Mouse (Mus musculus) 3134 (cell line): ENCODE results near the gene Glo1.

Experiments used
- DNase-seq: peaks from one replicate; pipeline ENCODE4 v3.0.0-alpha.2; 2011; ENCODE audit warnings: low spot score; ENCODE audit not compliant: insufficient read length; ENCODE audit errors: extremely low read depth

The Glo1 gene

DNA sequence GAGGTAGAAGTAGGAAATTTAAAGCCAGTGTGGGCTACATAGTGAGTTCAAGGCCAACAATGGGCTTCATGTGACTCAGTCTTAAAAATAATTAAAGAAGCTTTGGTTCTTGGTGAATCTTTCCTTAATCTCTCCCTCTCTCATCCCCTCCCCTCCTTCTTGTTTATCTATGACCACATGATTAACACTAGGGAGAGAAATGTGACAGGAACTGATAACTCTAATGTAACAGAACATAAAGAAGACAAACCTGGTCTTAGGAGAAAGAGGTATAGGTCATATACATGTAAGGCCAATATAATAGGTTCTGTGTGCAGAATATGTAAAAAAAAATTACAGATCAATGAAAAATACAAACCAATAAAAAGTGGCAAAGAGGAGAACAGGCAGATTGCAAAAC, 13.3 kb downstream of the Glo1 start:
- no peak for DNase-seq

DNA sequence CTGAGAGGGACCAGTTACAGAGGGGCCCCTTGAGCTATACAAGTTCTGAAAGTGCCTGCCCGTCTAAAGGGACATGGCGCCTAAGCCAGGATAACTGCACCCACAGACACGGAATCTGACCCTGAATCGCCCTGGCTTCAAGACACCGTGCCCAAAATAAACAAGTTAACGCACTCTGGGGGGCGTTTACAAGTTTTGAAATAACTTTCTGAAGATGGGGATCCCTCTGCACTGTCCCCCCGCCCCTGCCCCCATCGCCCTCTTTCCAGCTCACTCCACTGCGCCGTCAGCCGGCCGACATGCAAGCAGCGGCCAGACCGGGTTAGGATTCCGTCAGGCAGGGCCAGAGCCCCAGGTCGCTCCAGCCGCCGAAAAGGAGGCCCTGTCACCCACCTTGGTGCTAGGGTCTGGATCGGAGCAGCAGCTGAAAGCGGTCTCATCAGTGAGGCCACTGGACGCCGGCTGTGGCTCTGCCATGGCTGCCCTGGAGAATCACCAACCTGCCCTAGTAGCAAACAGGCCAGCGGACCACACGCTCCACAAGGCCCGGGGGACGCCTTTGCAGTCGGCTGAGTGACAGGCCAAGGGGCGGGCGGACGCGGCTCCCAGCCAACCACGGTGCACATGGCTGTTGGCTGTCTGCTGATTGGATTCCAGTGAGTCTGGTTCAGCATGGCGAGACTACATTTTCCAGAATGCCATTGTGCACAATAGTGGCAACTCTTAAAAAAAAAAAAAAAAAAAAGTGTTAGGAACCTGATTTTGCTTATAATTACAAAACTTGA, 14.4 kb downstream of the Glo1 start:
- peak; percentile 100 for DNase-seq

DNA sequence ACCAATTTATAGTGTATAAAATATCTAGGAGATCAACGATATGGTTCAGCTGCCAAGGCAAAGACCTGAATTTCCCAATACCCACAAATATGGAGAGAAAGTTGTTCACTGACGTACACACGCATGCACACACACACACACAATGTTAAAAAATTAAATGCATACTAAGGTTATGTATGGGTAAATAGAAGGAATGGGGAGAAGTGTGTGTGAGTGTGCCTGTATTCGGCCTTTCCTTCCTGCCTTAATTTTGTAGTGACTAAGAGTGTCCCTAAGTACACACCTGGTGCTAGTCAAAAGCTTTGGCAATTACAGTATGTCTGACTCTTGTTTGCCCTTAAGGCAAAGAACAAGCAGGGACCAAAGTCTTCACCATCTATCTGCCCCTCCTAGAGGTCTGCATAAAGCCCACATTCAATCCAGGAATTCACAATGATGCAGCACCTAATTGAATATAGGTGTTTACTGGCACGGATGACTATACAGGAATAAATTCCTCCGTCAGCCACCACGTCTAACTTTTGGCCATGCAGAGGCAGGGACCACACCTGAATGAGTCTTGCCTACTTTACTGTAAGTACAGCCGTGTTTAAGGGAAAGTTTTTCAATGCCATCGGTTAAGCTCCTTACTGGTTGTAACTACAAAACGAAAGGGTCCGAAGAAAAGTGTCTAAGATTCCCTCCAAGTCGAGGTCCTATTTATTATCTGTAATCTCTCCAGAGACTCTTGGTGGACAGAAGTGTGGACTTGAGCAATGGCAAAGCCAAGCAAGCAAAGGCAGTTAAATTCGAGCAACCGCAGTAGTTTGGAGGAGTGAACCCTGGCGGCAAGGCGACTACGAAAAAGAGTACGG, 15.2 kb downstream of the Glo1 start:
- no peak for DNase-seq

DNA sequence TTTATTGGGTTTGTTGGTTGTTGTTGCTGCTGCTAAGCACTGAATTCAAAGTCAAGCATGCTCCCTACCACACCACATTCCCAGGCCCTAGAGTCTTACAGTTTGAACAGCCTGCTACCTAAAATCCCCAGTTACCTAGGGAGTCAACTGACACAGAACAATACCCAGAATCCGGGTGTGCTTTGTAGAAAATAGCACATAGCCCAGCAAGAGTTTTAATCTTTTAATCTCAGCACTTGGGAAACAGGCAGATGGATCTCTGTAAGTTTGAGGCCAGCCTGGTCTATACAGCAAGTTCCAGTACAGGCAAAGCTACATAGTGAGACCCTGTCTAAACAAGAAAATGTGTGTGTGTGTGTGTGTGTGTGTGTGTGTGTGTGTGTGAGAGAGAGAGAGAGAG, 15.9 kb downstream of the Glo1 start:
- DNase-seq, result no peak

DNA sequence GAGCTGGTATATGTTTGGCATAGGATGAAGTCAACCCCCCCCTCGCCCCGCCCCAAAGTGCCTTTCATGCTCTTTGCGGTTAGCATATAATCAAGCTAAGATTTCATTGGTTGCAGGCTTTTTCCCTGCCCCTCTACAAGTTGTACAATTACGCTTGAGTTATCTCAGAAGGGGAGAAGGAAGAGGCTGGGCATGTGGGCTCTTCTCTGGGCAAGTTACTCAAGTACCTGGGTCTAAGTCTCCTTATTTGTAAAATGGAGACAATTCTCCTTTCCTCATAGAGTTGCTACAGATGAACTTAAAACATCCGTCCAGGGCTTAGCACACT, 16.7 kb downstream of the Glo1 start:
- DNase-seq, result no peak

DNA sequence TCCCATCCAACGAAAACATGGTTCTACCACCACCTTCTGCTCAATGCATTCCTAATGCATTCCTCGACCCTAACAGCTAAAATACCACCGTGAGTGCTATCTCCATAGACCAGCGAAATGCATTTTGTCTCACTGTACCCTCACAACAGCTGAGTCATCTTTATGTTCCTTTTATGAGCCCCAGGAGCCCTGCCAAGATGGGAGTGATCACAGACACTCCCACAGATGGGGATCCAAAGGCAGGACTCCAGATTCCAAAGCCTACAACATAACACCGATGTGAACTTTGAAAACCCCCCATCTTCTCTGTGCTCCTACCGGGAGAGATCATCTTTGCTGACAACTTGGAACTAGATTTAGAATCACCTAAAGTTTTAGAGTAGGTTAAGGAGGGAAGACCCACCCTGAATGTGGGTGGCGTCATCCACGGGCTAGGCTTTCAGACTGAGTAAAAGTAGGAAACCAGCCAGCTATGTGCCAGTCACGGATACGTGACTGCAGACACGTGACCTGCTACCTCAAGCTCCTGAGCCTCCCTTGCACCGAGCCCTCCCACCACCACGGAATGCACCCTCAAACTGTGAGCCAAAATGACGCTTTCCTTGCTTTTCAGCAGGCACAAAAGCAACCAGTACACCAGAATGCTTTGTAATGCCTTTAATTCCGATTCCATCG, 17.2 kb downstream of the Glo1 start:
- peak; percentile 62 for DNase-seq

DNA sequence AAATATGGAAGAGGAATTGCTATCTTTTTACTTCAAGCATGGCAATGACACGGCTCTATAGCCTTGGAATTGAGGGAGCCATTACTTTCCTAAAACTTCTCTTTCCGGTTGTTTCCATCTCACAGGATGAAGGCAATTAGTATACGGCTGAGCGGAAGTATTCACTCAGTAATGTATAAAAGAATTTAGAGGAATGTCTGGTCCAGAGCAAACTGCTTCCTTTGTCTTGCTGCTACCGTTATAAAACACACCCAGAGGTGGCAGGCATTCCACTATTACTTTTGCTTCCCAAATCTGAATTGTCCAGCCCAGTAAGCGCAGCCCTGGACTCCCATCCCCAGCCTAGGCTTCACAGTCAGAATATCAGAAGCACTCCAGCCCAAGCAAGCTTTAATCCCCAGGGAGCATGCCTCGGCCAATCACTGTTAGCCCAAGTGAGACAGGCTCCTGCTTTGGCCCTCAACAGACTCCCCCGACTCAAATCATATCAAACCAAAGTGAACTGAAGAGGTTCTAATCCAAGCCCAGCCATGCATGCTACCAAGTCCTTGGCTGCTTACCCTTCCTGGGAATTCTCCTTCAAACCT, 18.7 kb downstream of the Glo1 start:
- no peak for DNase-seq

DNA sequence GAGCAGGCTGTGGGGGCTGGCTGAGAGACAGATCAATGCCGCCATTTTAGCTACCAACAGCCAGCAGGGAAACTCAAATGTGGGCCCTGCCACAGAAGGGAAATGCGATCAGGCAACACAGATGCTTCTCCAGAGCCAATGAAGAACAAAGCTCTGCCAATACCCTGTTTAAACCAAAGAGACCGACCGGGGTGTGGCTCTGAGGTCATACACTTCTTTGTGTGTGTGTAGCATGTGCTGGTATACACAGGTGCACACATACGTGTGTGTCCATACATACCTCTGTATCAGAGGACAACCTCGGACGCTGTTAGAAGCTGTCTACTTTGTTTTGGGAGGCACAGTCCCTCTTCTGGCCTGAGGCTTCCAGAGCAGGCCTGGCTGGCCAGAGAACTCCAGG, 19.3 kb downstream of the Glo1 start:
- DNase-seq, result no peak

DNA sequence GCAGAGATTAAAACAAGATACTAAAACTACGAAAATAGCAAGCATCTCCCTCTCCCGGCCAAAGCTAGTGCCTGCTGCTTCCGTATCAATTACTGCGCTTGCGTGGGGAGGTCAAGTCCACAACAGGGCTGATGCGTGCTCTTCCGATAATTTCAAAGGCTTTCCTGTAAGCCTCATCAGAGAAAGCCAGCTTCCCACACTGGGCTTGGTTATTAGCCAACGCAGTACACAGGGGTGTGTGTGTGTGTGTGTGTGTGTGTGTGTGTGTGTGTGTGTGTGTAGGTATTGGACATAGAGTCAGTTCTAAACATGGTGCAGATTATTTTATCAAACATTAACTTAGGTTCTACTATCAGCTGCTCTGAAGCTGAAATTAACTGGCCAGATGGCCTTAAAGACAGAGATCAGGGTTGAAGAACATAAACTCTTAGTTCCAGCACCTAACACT, 20.0 kb downstream of the Glo1 start:
- DNase-seq, result no peak

DNA sequence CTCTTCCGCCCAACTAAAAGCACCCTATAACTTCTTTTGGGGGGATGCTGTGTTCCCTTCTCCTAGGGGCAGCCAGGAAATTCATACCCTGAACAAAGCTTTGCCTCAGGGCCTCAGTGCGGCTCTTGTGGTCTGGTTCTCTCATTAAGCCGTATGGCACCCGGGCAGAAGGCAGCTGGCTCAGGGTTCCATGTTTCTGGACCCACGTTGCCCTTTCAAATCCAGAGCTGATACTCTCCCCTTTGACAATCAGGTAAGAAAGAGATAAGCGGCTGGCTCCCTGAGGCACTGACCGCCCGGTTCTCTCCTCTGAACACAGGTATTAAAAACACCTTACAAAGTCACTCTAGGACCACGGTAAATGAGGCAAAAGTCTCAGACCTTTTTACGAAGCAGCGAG, 20.5 kb downstream of the Glo1 start:
- DNase-seq, result no peak

DNA sequence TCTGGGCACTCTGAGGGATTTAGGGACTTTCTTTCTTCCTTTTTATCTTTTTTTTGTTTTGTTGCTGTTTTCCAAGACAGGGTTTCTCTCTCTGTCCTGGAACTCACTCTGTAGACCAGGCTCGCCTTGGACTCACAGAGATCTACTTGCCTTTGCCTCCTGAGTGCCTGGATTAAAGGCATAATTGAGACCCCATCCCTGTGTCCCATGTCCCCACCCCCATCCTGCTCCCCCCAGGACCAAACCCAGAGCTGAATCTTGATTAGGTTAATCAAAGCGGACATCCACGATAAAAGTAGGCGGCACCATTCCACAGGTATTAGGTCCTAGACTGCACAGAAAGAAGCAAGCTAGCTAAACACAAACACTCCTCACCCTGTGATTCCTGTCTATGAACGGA, 21.7 kb downstream of the Glo1 start:
- DNase-seq, result no peak

DNA sequence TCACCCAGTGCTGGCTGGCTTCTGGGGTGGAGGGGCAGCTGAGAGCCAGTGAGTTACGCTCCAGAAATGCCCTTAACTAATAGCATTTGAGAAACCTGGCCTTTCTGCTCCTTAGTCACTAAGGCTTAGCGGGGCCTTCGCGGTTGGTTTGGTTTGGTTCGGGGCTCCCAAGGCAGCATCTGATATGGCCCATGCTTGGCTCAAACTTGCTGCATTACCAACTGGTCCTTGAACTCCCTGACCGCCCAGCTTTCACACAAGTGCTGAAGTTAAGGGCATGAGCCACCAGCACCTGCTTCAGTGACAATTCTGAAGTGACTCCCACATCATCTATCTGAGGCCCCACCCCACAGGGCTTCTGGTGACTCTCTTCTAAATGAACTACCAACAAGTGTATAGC, 22.4 kb downstream of the Glo1 start:
- DNase-seq, result no peak

DNA sequence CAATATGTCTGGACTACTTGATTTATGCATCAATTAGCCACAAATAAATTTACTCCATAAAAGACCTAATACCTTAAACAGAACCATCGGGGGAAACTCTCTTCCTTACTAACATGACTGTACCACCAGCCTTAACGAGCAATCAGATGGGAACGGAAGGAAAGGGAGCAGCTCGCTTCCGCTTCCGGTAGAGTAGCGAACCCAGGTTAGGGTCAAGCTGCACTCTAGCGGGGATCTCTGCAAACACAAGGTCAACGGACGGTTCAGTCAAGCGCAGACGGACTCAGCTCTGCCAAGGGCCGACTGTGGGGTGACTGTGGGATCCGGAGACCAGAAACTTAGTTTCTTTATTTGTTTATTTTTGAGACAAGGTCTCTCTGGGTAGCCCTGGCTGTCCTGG, 24.5 kb downstream of the Glo1 start:
- DNase-seq, result no peak

DNA sequence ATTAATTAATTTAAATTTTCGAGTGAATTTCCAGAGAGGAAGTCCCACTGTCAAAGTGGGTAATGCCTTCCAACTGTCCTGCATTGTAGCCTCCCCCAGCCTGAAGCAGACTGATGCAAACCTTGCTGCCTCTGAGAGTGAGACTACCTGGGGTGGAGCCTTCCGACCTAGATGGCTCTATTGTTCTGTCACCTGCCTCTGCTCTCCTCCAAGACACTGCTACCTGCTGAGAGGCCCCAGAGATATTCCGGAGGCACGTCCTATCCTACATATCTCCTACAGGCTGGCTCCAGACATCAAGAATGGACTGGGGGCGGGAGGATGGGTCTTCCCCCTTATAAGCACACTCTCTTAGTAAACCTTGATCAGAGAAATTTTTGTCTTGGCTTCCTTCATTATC, 28.4 kb downstream of the Glo1 start:
- no peak for DNase-seq

DNA sequence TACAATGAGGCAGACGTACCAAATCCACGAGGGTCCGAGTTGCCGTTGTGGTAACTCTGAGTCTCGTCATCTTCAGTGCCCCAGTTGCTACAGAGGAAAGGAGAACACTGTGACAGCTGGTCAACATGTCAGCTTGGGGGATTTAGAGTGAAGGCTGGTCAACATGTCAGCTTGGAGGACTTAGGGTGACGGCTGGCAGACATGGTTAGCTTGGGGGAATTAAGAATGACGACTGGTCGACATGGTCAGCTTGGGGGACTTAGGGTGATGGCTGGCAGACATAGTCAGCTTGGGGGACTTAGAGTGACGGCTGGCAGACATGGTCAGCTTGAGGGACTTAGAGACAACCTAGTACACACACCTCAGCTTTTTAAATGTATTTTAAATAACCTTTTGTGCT, 28.9 kb downstream of the Glo1 start:
- DNase-seq, result no peak

DNA sequence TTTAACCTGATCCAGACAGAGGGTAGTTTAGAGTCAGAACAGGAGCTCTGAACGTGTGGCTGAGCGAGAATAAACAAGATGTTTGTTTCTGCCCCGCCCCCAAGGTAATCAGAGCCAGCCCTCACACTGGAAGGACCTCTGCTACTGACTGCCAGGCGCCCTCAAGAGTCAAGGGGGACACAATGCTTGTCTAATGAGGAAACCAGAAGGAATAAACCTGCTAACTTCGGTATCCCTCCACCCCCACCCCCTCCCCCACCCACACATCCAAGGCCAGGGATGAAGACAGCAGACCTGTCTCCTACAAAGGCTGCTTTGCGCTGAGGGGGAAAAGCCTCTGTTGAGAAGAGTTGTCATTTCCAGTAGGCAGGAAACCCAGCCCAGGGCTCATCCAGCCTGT, 31.8 kb downstream of the Glo1 start:
- DNase-seq, result no peak

DNA sequence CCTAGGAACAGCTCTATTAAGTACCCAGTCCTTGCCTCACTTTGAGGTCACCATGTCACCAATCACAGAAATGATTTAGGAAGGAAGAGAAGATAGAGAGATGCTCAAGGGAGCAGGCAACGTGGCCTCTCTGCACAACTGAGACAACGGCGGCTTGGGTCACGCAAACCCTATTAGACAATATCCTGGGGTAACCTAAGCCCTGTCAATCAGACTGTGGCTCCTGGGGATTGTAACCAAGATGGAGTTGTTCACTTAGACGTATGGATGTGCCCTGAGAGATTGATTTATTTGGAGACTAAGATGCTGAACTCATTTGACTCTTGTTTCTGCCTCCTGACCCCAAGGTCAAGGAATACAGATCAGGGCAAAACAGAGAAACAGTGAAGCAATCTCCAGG, 32.3 kb downstream of the Glo1 start:
- DNase-seq, result no peak

DNA sequence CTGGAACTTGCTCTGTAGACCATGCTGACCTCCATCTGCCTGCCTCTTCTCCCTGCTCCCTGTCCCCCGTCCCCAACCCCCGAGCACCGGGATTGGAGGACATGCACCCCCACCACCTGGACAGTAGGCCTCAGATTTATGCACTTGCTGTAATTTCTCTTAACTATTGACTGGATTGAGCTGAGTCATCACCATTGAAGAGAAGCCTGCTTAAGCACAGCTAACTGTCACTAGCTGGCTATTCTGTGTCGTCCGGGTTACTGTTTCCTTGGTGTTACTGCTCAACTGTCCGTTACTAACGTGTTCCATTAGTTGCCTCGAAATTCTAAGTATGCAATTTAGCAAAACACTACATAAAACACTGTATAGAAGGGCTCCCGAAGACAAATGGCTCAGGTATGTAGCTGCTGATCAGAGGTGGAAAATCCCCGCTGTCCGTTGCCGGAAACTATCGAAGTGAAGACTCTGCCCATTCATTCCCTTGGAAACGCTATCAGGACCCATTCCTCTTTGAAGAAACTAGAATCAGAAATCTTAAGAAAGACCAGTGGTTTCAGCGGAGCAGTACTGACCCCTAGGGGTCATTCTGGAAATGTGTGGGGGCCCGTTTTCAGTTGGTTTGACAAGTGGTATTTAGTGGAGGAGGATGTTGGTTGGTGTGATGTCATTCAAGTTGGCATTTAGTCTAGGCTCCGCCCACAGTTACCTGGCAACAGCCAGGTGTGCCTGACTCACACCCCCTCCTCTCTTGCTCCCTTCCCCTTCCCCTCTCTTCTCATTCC, 36.1 kb downstream of the Glo1 start:
- peak; percentile 20 for DNase-seq

DNA sequence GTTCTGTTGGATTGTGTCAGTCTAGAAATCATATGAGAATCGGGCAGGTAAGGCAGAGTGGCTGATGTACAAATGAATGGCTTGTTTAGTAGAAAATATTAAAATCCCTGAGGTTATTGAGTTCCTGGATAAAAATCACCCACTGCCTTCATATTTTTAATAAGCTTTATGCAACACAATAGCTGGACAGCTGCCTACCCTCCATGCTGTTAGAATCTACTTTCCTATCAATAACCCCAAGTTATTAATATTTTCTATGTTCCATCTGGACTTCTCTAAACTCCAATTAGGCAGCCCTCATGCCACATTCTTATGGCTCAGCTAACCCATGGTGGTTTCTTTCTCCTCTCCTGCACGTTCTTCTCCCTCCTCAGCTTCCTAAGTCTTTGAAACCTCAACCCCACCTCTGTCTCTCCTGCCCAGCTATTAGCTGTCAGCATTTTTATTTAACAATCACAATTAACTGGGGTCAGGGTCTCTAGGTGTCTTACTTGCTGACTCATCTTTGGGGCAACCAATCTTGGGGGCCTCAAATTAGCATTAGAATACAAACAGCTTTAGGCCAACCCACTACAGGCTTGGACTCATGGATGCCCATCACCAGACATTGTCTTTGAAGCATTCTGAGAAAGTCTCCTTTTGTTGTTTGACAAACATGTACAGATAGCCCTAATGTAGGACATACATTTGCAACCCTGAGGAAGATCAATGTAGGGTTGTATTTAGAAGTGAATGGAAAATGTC, 43.2 kb downstream of the Glo1 start:
- no peak for DNase-seq

DNA sequence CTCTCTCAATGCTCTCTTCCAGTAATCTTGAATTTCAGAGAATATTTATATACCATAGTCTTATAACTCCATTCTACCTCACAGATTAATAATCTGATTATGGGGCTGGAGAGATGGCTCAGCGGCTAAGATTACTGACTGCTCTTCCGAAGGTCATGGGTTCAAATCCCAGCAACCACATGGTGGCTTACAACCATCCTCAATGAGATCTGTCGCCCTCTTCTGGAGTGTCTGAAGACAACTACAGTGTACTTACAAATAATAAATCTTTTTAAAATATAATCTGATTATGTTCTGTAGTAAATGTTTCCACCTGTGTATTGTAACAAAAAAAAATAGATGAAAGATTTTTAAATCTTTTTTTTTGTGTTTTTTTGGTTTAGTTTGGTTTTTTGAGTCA, 44.4 kb downstream of the Glo1 start:
- no peak for DNase-seq
